Mouse (Mus musculus) gastrocnemius, postnatal 14 days (tissue): ENCODE results near the gene Aup1. TPM values are rescaled to one million over a fixed set of nuclear protein-coding genes. Genes with fewer than 3 reads are reported as not detected.

Source experiments
- DNase-seq: peaks from one replicate; pipeline ENCODE4 v3.0.0; 2021; ENCODE audit warnings: mixed read lengths
- intact Hi-C: fragments of 180-260 bp; cut with DNase I; formaldehyde crosslinking; loops from one replicate; pipeline ENCODE4 v1.15.1; 2025; ENCODE audit warnings: low total_unique reads
- long read RNA-seq, 2 experiments: library from polyadenylated mRNA; stranded (forward); transcript quantifications; one replicate each; pipeline ENCODE4 v2.0.0; 2021
- total RNA-seq, 2 experiments: library from RNA; stranded (reverse); gene quantifications; 2 replicates each; pipeline ENCODE4 v1.2.3; 2021

Aup1 gene
- total RNA-seq: 10 to 100 TPM; 60.2 to 65.8 TPM
- long read RNA-seq, experiment 1, transcript Aup1-201 (12 exons, 1,769 nt): major isoform, 38 of 52 reads
- long read RNA-seq, experiment 1, partial matches to known transcripts: 6 of 52 reads
- long read RNA-seq, experiment 1, other reads (novel, unspliced or antisense): 4 of 52 reads
- long read RNA-seq, experiment 2, transcript Aup1-201 (12 exons, 1,769 nt): major isoform, 45 of 62 reads
- long read RNA-seq, experiment 2, partial matches to known transcripts: 8 of 62 reads
- long read RNA-seq, experiment 2, other reads (novel, unspliced or antisense): 5 of 62 reads

DNA sequence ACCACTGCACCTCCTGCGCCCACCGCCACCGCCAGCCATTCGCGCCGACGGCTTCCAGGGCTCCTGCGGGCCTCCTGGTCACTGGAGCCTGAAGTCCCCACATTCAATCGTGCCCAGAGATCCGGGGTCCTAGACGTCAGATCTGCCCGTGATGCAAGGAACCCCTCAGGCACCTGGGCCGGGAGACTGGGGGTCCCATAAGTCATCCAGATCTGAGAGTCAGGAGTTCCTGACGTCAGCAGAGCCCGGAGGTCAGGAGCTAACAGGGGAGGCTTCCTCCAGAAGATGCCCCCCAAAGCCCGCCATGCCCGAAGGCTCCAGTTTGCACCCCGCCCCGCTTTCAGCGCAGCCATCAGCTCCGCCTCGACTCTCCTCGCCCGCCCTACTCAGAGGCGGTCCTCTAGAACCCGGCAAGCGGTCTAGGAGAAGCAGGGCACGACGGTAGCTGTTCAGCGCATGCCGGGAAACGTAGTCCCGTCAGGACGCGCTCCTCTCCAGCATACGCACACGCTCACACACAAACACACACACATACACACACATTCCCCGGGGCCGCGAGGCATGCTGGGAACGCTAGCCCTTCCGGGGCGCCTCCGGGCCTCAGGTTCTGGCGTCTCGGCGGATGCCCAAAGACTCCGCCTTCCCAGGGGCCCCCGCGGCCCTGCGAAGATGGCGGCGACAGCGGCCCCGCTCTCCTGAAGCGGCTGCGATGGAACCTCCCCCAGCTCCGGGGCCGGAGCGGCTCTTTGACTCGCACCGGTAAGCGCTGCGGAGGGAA is at the start of gene Aup1:
Gene Aup1, plus strand, starts transcription at position 448 of the 778 bp plus-strand sequence.
- peak; percentile 95 for DNase-seq
- intact Hi-C loops: no loop called here

DNA sequence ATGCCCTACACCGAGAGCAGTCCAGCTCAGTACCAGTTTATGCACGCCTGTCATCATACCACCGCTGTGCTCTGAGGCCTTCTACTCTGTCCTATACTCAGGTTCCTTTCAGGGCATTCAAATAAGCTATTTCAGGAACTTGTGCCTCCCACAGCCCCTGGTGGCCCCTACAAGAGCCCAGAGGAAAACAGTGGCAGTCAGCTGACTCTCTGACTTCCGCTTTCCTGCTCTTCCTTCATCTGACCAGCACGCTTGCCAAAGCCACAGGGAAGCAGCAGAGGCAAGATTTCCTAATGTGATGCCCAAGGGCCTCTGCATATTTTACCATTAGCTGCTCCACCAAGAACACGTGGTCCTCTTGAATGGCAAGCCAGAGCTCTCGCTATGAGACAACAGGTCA is 49.4 kb upstream of the Aup1 start:
- intact Hi-C loops: loop anchor here (5.0 kb wide), 2 partner anchors 42 to 97 kb away; partner anchors contain the start of genes Ccdc142 and Gm42688
- peak; percentile 30 for DNase-seq

DNA sequence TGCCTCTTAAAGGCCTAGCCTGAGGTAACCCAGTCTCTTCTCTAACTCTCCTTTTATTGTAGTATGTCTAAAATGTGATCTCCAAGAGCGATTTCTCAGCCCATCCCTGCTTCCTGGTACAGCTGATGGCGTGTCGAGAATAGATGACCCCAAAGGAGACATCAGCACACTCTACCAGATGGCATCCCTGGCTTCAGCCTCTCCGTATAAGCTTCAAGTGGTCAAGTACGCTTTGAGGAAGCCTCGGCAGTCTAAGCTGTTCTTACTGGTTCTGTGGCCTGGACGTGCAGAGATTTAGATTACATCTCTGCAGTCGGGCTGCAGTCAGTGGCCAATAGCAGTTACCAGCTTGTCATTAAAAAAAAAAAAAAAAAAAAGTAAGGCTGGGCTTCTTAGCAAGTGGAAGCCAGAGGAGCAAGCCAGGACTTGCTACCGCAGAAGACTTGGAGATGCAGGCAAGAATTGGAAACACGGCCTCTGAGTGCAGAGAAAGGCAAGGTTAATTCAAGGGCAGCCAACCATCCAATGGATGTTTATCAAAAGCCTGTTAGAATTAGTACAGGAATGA is 48.8 kb upstream of the Aup1 start:
- intact Hi-C loops: loop anchor here (5.0 kb wide), 1 partner anchor 42 kb away; no protein-coding TSS in a partner anchor
- no peak for DNase-seq

DNA sequence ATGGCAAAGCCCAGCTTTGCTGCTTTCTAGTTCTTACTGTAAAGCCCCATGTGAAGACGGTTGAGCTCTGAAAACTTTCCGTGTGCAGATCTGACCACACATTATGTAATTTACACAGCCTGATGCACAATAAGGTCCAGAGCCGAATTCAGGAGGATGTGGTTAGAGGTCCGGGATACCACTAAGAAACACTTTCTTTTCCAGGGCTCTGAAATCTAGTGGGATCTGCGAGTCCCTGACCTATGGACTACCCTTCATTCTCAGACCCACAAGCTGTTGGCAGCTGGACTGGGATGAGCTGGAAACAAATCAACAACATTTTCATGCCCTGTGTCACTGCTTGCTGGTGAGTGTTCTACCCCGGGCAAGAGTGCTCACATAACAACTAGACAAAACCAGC is 48.2 kb upstream of the Aup1 start:
- intact Hi-C loops: loop anchor here (5.0 kb wide), 1 partner anchor 41 kb away; no protein-coding TSS in a partner anchor
- no peak for DNase-seq

DNA sequence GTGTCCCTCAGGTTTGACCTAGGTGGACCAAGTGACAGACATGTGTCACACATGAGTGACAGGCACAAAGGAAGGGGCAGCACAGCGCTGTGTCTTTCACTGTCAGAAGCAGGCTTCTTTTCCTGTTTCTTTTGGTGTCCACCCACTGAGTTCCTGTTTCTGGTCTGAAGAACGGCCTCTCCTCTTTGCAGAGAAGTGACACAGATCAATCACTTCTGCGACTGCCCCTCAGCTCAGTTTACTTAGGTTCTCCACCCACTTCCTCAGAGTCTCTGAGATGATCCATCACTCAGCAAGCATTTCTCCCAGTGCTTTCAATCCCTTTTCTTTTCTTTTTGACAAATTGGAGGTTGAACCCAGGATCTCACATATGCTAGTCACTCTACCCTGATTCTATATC is 45.7 kb upstream of the Aup1 start:
- DNase-seq: no peak
- intact Hi-C loops: loop anchor here (5.0 kb wide), 1 partner anchor 39 kb away; no protein-coding TSS in a partner anchor

DNA sequence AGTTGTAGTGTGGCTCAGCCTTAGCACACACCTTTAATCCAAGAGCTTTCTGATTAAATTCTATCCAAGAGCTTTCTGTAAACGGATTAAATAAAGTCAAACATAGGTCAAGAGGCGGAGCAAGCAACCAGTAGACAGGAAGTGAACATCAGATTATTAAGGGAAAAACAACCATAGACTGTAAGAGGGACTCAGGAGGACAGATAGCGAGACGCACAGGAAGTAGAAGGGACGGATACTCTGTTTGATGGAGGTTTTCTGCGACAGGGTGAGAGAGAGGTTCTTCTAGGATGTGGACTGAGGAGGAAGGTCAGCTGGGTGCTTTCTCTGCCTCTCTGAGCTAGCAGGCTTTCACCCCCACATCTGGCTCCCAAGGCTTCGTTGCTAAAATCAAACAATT is 44.3 kb upstream of the Aup1 start:
- DNase-seq: no peak
- intact Hi-C loops: no loop called here

DNA sequence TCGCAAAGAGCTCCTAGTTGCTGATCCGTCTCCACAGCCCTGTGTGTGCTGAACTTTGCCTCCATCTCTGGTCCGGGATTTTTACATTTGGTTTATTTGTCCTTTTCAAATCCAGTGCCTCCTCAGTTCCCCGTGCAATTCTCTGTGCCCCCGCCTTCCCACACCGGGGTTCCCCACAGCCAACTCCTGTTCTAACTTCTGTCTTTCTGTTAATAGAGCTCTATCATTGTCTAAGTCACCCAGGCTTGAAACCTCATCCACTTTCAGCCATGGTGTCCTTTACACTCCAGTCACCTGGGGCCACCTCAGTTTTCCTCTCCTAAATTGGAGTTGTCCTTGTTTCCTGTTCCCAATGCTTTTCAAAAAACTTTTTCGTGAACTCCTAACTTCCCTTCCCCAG is 43.1 kb upstream of the Aup1 start:
- no peak for DNase-seq
- intact Hi-C loops: no loop called here

DNA sequence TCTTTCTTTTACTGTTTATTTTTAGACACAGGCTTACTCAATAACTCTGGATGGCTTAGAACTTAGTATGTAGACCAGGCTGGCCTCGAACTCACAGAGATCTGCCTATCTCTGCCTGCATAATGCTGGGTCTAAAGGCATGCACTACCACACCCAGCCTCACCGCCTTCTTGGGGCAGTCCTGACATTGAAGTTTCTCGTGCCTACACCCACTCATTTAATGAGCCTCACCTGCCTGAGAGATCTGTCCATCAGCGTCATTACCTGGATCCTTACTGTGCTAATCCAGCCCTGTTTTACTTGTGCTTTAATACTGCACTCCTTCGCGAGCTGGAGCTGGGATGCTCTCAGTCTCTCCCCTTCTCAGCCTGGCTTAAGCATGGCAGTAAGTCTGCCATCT is 42.6 kb upstream of the Aup1 start:
- DNase-seq: no peak
- intact Hi-C loops: no loop called here

DNA sequence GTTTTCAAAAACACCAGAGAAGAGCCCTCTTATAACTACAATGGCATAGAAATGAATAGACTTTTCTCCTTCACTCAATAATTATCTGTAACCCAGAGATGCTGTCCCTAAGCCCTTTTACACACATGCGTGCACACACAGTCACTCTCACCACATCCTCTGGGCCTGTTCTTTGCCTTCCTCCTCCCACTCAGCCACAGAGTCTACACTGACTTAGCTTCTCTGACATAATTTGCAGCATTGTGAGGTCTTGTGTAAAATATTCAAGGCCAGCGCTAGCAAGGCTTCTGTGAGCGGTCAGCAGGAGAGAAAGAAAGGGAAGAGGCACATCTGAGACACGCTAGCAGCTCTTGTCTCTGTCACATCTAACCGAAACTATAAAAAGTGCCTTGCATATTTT is 40.9 kb upstream of the Aup1 start:
- intact Hi-C loops: no loop called here
- DNase-seq: no peak

DNA sequence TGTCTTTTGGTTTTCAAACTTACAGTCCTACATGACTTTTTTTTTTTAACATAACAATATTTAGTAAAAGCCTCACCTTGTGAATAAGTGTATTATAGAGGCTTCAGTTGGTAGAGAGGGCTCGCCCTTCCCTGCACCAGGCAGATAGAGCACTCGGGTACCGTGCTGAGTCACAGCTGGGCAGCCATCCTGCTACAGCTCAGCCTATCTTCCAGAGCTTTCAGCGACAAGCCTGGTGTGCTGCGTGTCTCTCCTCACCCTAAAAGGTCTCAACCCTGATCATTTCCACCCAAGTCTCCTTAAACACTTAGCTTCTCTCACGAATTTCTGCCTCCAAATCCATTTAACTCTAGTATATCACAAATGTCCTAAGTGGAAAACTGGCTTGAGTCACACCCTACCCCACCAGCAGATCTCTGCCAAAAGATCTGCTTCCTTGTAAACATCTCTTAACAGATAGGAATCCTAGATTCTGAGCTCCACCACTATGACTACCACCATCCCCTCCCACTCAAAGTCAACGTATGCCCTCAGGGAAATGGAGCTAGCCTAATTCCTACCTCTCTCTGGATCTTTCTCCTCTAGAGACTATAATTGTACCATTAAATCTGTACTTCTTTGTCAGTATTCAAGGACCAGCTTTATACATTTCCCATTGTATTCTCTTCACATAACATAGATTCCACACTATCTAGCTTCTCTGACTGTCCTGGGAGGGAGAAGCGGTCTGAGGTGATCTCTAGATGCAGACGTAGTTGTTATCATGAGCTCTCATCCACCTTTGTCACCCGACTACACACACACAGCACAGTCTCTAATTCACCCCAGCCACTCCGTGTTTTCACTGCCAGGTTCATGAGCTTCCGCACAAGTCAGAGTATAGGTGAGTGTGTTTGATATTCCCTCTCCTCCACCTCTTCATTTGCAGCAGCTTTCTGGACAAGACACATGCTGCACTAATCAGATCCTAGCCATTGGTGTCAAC is 39.5 kb upstream of the Aup1 start:
- DNase-seq: no peak
- intact Hi-C loops: no loop called here

DNA sequence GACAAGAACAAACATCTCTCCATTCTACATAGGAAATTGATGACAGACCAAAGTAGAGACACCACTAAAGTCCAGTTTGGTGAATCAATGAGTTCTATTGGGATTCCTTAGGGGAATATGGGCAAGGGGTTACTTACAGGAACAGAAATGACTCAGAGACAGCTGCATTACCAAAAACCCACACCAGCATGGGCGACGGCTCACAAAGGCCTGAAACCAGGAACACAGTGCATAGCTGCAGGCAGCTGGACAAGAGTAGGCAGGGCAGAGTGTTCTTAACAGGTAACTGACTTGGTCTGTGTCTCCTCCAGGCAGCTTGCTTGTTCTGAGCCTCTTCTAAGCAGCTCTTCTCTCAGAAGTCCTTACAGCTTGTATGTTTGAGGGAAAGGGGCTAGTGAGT is 38.6 kb upstream of the Aup1 start:
- intact Hi-C loops: no loop called here
- no peak for DNase-seq

DNA sequence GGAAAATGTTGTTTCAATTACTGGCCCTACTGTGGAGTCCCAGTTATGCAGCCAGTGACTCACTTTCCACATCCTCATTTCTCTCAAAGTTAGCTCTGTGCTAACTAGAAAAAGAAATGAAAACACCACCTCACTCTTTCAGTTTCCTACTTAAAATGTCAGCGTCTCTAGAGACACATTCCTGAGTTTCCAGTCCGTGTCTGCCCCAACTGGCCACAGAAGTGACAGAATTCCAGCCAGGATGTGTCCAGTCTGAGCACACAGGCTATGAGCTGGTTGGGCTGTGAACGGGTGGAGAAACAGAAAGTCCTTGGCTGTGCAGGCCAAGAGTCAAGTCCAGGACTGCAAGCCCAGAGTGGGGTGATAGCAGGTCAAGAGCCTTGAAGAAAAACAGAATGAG is 37.1 kb upstream of the Aup1 start:
- intact Hi-C loops: no loop called here
- peak; percentile 71 for DNase-seq

DNA sequence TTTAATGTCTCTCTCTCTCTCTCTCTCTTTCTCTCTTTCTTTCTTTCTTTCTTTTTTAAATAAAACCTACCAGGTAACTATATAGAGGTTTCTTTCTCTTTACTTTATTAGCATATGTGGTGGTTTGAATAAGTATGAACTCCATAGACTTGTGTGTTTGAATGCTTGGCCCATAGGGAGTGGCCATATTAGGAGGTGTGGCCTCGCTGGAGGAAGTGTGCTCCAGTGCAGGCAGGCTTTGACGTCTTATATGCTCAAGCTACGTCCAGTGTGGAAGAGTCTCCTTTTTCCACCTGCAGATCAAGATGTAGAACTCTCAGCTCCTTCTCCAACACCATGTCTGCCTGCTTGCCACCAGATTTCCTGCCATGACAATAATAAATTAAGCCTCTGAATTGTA is 35.3 kb upstream of the Aup1 start:
- intact Hi-C loops: no loop called here
- DNase-seq: no peak

DNA sequence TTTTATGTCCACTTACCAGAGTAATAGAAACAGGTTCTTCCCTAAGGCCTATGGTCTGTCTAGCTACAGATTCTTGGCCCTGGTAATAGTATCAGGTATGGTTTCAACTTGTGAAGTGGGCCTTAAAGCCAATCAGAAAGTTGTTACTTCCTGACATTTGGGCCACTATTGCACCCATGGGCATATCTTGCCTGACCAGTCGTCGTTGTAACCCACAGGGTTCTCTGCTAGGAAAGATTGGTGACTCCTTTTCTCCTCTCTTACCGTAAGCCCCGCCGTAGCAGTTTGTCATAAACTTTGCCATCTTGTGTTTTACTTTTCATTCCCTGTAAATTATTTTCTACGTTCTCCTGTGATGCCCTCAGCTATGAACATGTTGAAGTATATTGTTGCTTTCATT is 34.2 kb upstream of the Aup1 start:
- no peak for DNase-seq
- intact Hi-C loops: no loop called here

DNA sequence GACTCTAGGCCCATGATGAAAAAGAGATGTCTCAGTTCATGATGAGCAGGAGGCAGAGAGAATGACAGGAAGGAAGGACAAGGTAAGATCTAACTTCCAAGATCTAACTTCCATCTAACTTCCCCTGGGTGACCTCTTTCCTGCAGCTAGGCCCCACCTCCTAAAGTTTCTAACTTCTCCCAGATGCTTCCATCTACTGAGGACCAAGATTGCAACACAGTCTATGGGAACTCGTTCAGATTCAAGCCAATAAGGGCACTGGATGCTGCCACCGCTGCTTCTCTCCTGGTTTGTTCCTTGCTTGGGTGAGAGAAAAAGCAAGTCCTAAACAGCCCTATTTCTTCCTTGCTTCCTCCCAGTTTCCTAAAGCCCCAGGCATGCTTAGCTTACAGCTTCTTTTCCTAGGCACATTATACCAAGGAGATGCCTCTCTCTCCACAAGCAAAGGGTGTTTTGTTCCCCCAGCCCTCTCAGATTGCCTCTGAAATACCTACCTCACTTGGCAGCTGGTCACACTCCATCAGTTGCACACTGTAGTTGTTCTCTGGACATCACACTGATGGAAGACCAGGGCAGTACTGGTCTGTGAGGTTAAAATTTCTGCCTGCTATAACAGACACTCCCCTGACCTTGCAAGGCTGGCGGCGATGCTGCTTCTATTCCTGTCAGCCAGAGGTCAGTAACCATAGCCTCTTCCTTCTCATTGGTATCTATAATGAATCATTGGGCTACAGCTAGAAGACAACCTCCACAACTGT is 33.3 kb upstream of the Aup1 start:
- no peak for DNase-seq
- intact Hi-C loops: no loop called here

DNA sequence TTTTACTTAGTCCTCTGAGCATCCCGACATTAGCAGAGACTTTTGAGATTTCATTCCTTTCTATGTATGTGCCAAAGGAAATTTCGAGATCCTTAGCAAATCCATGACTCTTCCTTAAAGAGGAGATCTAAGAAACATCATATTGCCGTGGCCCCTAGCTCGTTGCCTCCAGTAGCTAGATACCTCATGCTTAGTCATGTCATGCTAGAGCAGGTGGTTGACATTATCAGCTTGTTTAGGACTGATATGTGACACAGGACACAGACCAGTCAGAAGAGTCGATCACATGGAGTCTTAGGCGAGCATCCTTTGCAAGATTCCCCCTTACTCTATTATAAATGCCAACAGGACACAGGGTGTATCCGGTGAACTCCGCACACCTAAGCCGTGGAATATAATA is 31.3 kb upstream of the Aup1 start:
- intact Hi-C loops: no loop called here

DNA sequence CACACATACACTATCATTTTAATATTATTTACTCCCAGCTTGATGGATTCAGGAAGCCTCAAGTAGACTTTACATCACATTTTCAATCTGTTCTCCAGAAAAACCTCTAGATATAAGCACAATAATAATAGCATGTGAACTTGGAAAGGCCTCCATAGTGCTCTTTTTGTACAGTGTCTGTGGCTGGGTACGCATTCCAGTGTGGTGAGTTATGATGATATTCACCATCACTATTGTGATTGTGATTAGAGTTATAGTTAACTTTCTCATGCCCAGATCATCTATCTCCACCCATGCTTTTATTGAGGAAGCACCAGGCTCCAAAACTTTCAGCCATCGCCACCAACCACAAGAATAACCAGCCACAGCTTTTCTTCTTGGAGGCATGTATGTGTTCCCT is 30.5 kb upstream of the Aup1 start:
- DNase-seq: no peak
- intact Hi-C loops: no loop called here

More for the DNA sequence above, 31.3 kb upstream of the Aup1 start:
- DNase-seq: no peak

DNA sequence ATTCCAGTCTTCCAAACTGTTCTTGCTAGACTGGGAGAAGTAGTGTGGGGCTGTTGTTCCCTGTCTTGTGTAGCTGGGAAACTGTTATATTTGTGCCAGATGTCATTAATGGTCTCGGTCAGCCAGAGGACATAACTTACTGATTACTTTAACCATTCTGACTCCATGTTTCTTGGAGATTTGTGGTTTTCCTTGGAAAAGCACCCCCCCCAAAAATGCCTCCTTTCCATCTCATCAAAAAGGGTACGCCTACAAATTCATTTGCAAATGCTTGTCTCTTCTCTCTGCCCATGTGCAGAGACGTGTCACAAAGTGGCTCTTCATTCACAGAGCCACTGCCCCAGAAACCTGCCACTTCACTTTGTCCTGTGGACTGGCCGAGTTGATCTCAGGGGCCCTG is 29.9 kb upstream of the Aup1 start:
- intact Hi-C loops: no loop called here
- DNase-seq: no peak

DNA sequence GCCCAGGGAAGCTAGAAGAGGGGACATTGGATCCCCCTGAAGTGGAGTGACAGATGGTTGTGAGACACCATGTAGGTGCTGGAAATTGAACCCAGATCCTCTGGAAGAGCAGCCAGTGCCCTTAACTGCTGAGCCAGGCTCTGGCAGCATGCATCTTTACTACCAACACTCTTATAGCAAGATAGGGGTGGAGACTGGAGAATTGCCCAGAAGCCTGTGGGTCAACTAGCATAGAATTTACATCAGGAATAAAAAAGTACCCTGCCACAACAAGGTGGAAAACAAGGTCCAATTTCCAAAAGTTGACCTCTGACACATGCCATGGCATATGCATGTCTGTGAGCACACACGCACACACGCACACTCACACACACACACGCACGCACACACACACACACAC is 29.1 kb upstream of the Aup1 start:
- intact Hi-C loops: no loop called here
- no peak for DNase-seq
